Mouse (Mus musculus) embryonic facial prominence, embryonic 12.5 days (tissue): ENCODE measurements at regions not wholly inside any gene's neighbourhood (a gene's known extent, or its start where the extent isn't known, plus 50 kb on each side); places are given as distances from the start of the nearest gene placed in this dataset.
A peak's percentile ranks its signal among the peaks of the same experiment; 100 is the strongest.
"Not testable (repeated sequence)": the region's sequence is repeated elsewhere in the genome, so short reads cannot be mapped to it uniquely, and the experiment has no call there.

Source experiments
- ATAC-seq: fragments of 200-750 bp; cut with Nextera tagmentation; 2 replicates; pipeline ENCODE4 v1.8.0; 2017; ENCODE audit not compliant: insufficient number of reproducible peaks, insufficient read depth, low FRiP score, low TSS enrichment
- H3K27ac ChIP-seq: fragments of 300-500 bp; sonication (generic); 2 replicates; pipeline ENCODE4 v1.5.1; 2016; ENCODE audit warnings: mild to moderate bottlenecking
- H3K27me3 ChIP-seq: fragments of 300-500 bp; sonication (generic); 2 replicates; pipeline ENCODE4 v1.6.1; 2016; ENCODE audit warnings: mild to moderate bottlenecking, moderate library complexity
- H3K36me3 ChIP-seq: fragments of 300-500 bp; sonication (generic); 2 replicates; pipeline ENCODE4 v1.6.1; 2016; ENCODE audit warnings: mild to moderate bottlenecking
- H3K4me1 ChIP-seq: fragments of 300-500 bp; sonication (generic); 2 replicates; pipeline ENCODE4 v1.6.1; 2016
- H3K4me2 ChIP-seq: fragments of 300-500 bp; sonication (generic); replicated peaks from 2 replicates; pipeline ENCODE4 v1.6.1; 2016; ENCODE audit warnings: mild to moderate bottlenecking, moderate library complexity
- H3K4me3 ChIP-seq: fragments of 300-500 bp; sonication (generic); 2 replicates; pipeline ENCODE4 v1.5.1; 2016; ENCODE audit warnings: mild to moderate bottlenecking
- H3K9ac ChIP-seq: fragments of 300-500 bp; sonication (generic); 2 replicates; pipeline ENCODE4 v1.6.1; 2016; ENCODE audit warnings: mild to moderate bottlenecking, moderate library complexity
- H3K9me3 ChIP-seq: fragments of 300-500 bp; sonication (generic); 2 replicates; pipeline ENCODE4 v1.6.1; 2016; ENCODE audit warnings: mild to moderate bottlenecking, moderate library complexity
- WGBS: fragments of 180-500 bp; shearing (Covaris S2); methylation state at CpG from one replicate; pipeline ENCODE4 v1.1.7; 2016; 5-methylcytosine and 5-hydroxymethylcytosine counted together

DNA sequence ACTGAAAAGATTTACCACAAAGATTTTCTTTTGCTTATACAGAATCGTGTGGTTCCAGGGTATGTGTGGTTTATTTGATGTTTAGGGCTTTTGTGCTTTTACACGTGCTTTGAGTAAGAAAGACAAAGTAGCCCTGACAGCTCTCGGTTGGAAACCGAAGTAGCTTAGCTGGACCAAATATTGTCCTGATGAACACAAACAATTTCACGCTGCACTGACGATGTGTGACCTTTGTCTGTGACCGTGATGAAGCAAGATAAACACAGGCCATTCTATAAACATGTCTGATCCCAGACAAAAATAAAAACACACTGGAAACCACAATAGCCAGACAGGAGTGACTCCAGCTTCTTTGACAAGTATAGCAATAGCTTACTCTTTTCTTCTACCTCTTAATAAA lies 262.2 kb upstream of the Sfrp2 start:
- H3K27me3 ChIP-seq, result no peaks in the 10 kb centered on the region
- H3K36me3 ChIP-seq, result no peaks in the 10 kb centered on the region
- no peak overlapping the region for H3K27ac ChIP-seq
- no peak overlapping the region for H3K4me3 ChIP-seq
- H3K4me2 ChIP-seq, result no peak overlapping the region
- no peaks in the 10 kb centered on the region for H3K4me1 ChIP-seq
- no peak for ATAC-seq
- WGBS, result 33% methylated on average over 7 of the region's 7 CpGs
- H3K9ac ChIP-seq, result no peak overlapping the region
- H3K9me3 ChIP-seq, result no peaks in the 10 kb centered on the region

DNA sequence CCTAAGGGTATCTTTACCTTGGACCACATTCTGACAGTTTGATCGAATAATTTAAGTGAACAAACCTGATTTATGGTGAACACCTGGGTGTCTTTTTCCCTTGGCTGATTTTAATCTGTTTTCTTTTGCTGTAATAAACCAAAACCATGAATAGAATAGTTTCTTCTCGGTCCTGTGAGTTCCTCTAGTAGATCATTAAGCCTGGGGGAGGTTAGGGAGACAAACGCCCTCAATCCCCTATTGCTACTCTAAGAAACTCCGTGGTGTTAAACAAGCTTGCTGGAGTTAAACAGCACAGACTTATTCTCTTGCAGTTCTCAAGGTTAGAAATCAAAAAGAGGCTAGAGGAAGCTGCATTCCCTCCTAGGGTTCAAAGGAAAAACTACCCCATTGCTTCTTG lies 249.5 kb upstream of the Sfrp2 start:
- H3K4me2 ChIP-seq, result no peak overlapping the region
- H3K9ac ChIP-seq, result no peak overlapping the region
- H3K4me1 ChIP-seq, result 0 out of 2 replicates have a peak, but pooled peaks cover 3% of the 10 kb centered on the region
- no peak overlapping the region for H3K27ac ChIP-seq
- H3K4me3 ChIP-seq, result no peak overlapping the region
- no peak for ATAC-seq
- H3K36me3 ChIP-seq, result no peaks in the 10 kb centered on the region
- no peaks in the 10 kb centered on the region for H3K27me3 ChIP-seq
- 63% methylated on average over 4 of the region's 4 CpGs for WGBS
- no peaks in the 10 kb centered on the region for H3K9me3 ChIP-seq

DNA sequence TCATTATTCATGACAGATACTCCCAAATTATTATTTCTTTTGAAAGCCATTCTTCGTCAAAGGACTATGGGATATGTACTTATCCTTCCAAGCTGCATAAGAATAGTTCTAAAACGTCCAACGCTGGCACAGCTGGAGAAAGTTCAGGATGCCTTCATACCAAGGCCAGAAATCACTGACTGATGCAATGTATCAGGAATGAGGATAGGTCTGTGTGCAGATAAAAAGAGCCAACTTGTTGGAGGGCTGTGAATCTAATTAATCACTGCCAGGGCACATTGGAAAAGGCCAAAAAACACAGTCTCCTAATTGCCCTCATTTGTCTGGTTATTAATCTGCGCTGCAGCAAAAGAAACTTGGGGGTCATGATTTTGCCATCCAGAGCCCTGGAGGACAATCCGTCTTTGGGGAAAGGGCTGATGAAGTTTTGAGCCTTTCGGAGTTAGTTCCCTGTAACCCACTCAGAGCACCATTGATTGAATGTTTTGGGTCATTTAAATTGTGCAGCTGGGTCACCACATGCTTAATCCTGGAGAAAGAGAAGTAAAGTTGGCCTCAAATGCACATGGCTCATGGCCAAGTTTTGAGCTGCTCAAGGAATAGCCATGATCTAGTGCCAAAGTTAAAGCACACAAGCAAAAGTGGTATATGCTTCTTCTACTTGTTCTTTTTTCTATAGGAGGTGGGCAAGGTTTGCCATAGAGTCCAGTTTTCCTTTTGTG lies 248.0 kb upstream of the Sfrp2 start:
- 70% methylated on average over 6 of the region's 6 CpGs for WGBS
- Histone ChIP-seq H3K9me3 (no peaks in the 10 kb centered on the region), H3K9ac (no peak overlapping the region), H3K27ac (no peak overlapping the region), H3K27me3 (no peaks in the 10 kb centered on the region), H3K4me3 (no peak overlapping the region), H3K4me1 (0 out of 2 replicates have a peak, but pooled peaks cover 3% of the 10 kb centered on the region), H3K4me2 (no peak overlapping the region), H3K36me3 (no peaks in the 10 kb centered on the region)
- no peak for ATAC-seq

DNA sequence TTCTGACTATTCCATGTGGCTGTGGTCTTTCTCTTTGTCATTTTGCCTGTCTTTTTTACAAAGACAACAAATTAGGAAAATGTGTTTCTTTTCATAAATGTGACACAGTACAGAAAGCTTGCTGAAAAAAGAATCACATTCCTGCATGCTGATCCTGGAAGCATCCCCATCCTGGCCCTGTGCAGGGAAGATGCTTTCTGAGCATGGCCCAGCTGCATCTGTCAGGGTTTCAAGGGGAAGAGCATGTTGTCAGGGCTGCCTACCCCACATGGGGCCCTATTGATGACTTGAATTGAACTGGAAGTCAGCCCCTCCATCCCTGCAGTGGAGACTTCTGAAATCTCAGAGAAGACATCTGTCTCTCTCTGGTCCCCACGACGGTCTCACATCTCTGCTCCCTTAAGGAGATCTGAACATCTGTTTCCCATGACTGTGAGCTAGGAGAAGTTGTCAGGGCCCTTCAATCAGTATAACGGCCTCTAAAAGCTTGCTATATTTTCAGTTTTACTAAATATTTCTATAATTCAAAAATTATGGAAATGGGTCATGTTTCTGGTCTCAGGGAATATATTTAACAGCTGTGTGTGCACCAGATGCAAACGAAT lies 235.8 kb upstream of the Sfrp2 start:
- Histone ChIP-seq H3K9me3 (no peaks in the 10 kb centered on the region), H3K36me3 (no peaks in the 10 kb centered on the region), H3K4me3 (no peak overlapping the region), H3K9ac (no peak overlapping the region), H3K27ac (no peak overlapping the region), H3K27me3 (no peaks in the 10 kb centered on the region), H3K4me2 (no peak overlapping the region), H3K4me1 (no peaks in the 10 kb centered on the region)
- ATAC-seq, result no peak
- WGBS, result 44% methylated on average over 4 of the region's 4 CpGs

DNA sequence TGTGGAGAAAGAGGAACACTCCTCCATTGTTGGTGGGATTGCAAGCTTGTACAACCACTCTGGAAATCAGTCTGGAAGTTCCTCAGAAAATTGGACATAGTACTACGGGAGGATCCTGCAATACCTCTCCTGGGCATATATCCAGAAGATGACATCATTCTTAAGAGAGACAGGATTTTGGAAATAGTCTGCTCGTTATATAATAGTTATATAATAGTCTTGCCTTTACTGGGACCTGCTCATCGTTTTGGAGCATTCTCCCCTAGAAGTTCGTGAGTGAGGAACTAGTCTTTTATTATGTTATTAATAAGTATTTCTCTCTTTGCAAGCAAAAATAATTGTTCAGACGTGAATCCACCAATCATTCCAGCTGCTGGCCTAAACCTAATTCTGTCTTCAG lies 229.5 kb upstream of the Sfrp2 start:
- peaks cover 11% of the 10 kb centered on the region for H3K4me1 ChIP-seq
- WGBS, result 73% methylated on average over 5 of the region's 5 CpGs
- not testable (repeated sequence) for H3K9ac ChIP-seq, H3K27ac ChIP-seq, H3K27me3 ChIP-seq, H3K4me2 ChIP-seq, H3K4me3 ChIP-seq, H3K9me3 ChIP-seq, ATAC-seq, H3K36me3 ChIP-seq

DNA sequence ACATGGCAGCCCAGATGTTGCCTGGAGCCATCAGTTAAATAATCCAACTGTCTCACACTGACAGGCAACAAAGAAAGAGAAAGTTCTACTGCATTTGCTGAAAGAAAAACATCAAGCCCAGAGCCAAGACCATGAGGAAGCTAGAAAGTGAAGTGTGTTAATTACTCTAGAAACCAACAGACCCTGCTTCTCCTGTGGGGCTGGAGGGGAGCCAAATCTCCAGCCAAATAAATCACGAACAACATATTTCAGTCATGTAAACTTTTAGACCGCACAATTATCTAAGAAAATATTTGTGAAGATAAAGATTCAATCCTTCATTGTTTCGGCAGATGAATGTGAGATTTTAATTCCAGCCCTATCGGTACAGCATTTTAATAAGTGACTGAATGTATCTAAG lies 228.9 kb upstream of the Sfrp2 start:
- ATAC-seq, result no peak
- no peaks in the 10 kb centered on the region for H3K36me3 ChIP-seq
- H3K27me3 ChIP-seq, result no peaks in the 10 kb centered on the region
- no peak overlapping the region for H3K4me2 ChIP-seq
- no peak overlapping the region for H3K9ac ChIP-seq
- H3K9me3 ChIP-seq, result no peaks in the 10 kb centered on the region
- no peak overlapping the region for H3K27ac ChIP-seq
- H3K4me3 ChIP-seq, result no peak overlapping the region
- whole genome bisulfite sequencing, result 67% methylated on average over 4 of the region's 4 CpGs
- H3K4me1 ChIP-seq, result peaks cover 13% of the 10 kb centered on the region

DNA sequence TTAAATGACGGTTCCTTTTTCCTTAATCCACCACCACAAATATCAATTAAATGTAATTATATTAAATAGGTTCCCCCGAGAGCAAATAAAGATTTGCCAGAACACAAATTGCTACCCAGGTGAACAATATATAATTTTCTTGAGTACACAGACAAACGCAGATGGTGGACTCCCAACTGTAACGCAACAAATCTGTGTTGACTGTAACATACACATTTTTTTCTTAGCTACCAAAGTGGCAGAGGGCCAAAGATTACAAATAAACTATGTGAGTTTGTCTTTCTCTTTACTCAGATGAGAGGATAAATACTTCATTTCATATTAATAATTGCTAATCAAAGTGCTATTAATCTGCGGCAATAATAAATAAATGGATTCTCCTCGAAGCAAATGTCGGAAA lies 228.4 kb upstream of the Sfrp2 start:
- WGBS, result 48% methylated on average over 7 of the region's 7 CpGs
- no peak for ATAC-seq
- H3K4me2 ChIP-seq, result no peak overlapping the region
- H3K4me1 ChIP-seq, result peaks cover 13% of the 10 kb centered on the region
- H3K9me3 ChIP-seq, result no peaks in the 10 kb centered on the region
- no peak overlapping the region for H3K27ac ChIP-seq
- H3K4me3 ChIP-seq, result no peak overlapping the region
- H3K27me3 ChIP-seq, result no peaks in the 10 kb centered on the region
- no peaks in the 10 kb centered on the region for H3K36me3 ChIP-seq
- no peak overlapping the region for H3K9ac ChIP-seq

DNA sequence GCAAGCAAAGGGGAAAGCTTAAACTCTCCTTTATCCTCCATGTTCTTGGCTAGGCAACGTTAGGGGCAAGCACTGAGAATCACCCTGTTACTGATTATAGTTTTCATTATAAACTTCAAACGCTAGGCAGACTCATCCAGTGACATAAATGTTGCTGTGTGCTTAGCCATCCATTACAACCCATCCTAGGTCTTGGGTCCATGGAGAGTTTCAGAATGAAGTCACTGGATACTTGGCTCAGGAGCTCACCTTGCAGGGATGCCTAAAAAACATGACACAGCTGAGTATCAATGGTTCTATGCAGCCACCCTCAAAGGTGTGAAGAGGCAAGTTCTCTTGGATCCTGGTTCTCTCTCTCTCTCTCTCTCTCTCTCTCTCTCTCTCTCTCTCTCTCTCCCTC lies 227.2 kb upstream of the Sfrp2 start:
- 71% methylated on average over 2 of the region's 2 CpGs for WGBS

DNA sequence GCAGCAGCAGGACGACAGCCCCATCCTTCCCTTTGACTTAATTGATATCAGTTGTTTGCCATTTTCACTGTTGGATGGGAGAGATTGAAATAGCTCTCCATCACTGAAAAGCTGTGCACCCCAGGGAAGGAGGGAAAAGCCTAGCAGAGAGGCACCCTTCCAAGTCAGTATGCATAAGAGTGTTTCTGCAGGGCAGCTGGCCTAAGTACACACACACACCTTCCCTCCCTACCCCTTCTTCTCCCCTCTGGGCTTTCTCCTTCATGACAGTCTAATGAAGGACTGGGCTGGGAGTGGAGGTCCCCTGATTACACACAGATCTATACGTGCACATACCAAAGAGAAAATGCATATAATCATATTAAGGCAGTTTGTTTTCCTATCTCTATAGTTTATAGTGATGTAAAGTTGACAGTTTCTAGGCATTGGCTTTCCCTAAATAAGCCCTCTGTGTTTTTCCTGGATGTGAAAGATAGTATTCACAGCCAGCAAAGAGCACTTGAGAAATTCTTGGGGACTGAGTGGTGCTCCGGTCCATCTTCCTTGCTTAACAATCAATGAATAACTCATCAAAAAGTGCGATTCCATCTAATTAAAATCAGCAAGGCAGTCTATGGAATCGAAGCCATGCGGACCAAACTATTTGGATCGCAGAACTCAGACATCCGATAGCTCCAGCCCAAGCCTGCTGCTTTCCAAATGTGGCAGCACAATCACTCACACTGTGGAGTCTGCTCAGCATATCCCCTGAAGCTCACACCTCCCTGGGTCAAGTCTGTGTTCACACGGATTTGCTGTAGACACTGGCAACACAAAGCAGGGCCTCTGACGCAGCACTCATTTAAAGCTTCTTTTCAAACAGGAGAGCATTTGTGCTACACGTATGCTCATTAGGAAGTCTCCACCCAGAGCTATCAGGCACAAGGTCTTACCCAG lies 224.9 kb upstream of the Sfrp2 start:
- Histone ChIP-seq H3K4me1 (peaks cover 13% of the 10 kb centered on the region), H3K4me2 (no peak overlapping the region), H3K4me3 (no peak overlapping the region), H3K9ac (no peak overlapping the region), H3K27ac (peak overlapping the region; percentile 50; the same call in 1 of the 2 replicates), H3K36me3 (no peaks in the 10 kb centered on the region), H3K27me3 (no peaks in the 10 kb centered on the region), H3K9me3 (no peaks in the 10 kb centered on the region)
- 48% methylated on average over 11 of the region's 11 CpGs for WGBS
- 0 out of 2 replicates have a peak, but pooled peaks have one; percentile 35 for ATAC-seq

More for the DNA sequence above, 227.2 kb upstream of the Sfrp2 start:
- no peaks in the 10 kb centered on the region for H3K36me3 ChIP-seq
- H3K4me3 ChIP-seq, result no peak overlapping the region
- H3K4me2 ChIP-seq, result no peak overlapping the region
- no peaks in the 10 kb centered on the region for H3K9me3 ChIP-seq
- no peaks in the 10 kb centered on the region for H3K27me3 ChIP-seq
- peaks cover 13% of the 10 kb centered on the region for H3K4me1 ChIP-seq
- ATAC-seq, result no peak
- no peak overlapping the region for H3K27ac ChIP-seq
- no peak overlapping the region for H3K9ac ChIP-seq

DNA sequence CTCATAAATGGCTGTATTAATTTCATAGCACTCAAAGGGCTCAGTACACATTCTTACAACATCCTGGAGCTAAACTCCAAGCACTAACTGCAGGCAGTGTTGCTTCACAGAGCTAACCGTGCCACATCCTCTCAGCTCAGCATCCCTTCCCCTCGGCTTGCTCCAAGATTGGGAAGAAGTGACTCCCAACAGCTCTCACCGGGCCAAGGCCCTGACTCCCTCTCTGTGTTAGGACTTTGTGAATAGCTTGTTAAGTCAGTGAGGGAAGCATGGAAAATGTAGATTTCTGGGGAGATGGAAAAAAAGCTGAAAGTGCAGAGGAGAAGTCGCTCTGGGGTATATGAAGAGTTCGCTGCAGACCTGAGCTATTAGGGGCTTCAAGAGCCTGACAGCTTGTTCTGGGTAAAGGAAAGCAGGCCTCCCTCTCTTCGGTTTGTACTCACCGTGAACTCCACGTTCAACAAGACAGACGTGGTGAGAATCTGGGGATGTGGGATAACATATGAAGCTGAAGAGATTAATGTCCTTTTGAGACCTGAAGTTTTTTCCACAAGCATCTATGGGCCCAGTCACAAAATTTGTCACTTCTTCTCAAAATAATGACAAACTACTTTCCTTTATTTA lies 213.5 kb upstream of the Sfrp2 start:
- Histone ChIP-seq H3K9me3 (no peaks in the 10 kb centered on the region), H3K9ac (no peak overlapping the region), H3K4me3 (no peak overlapping the region), H3K36me3 (no peaks in the 10 kb centered on the region), H3K27me3 (no peaks in the 10 kb centered on the region), H3K4me2 (no peak overlapping the region), H3K27ac (0 out of 2 replicates have a peak overlapping the region, but pooled peaks have one; percentile 7), H3K4me1 (peaks cover 8% of the 10 kb centered on the region; the same call in 1 of the 2 replicates)
- 74% methylated on average over 9 of the region's 9 CpGs for WGBS
- ATAC-seq, result no peak

DNA sequence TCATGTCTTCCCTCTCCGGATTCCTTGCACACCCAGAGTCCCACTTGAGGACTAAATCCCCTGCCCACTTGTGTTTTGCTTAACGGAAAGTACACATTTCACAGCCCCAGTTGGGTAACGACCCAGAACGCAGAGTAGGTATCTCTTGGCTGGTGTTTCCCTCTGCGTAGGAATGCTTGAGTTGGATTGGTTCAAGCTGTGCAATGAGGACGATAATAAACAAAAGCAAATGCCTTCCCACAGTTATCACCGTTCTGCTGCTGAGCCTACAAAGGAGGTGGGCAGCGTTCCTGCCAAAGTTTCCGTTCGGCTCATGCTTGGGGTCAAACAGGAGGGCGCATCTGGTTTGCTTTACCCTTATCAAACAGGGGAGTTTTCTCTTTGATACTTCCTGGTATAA lies 212.3 kb upstream of the Sfrp2 start:
- 0 out of 2 replicates have a peak overlapping the region, but pooled peaks have one; percentile 13 for H3K27ac ChIP-seq
- H3K4me1 ChIP-seq, result peaks cover 8% of the 10 kb centered on the region; the same call in 1 of the 2 replicates
- H3K9ac ChIP-seq, result no peak overlapping the region
- 0 out of 2 replicates have a peak overlapping the region, but pooled peaks have one; percentile 2 for H3K4me2 ChIP-seq
- H3K4me3 ChIP-seq, result no peak overlapping the region
- no peaks in the 10 kb centered on the region for H3K36me3 ChIP-seq
- 0 out of 2 replicates have a peak, but pooled peaks have one; percentile 2 for ATAC-seq
- no peaks in the 10 kb centered on the region for H3K9me3 ChIP-seq
- H3K27me3 ChIP-seq, result no peaks in the 10 kb centered on the region
- WGBS, result 36% methylated on average over 11 of the region's 11 CpGs
